Comparison of ENCODE assay signal across 30 mouse cellular contexts in the genomic region with DNA sequence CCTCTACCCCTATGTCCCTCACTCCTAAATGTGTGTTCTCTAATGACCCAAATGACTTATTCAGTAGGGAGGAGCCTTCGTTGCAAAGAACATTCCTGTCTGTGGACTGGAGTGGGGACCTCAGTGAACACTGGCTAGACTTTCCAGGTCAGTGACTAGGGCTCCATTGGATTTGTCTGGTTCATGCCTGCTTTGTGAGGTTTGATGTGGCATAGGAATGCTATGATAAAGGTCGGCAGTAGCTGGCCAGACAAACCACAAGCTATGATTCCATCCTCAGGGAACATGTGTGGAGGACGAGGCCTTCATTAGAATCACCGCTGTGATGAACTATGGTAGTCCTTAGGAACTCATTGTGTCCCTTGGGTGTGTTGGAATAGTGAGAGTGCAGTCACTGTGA. TPM values are rescaled to one million over a fixed set of nuclear protein-coding genes. Genes with fewer than 3 reads are reported as not detected.
"Had no signal": no experiment of that assay in that cellular context is flagged by ENCODE, and none has a peak within 500 bp of the region (broad histone marks: within the 10 kb centered on the region; RNA-seq: fewer than 3 reads in every experiment).

No protein-coding gene starts in this region.

- DNase-seq: layer of hippocampus, adult 9-11 months; lung, adult 2 months; lung, postnatal 14 days; lung, postnatal 4 days; midbrain, embryonic 14.5 days; right cerebral cortex, adult 18-20 months; right cerebral cortex, postnatal 14 days; right cerebral cortex, postnatal 4 days; spleen, adult 18-20 months had no signal

- H3K27me3 ChIP-seq: stomach, embryonic 15.5 days had no signal

- H3K9ac ChIP-seq: liver, embryonic 14.5 days; stomach, embryonic 15.5 days had no signal

- H3K27ac ChIP-seq: hindbrain, postnatal 0 days; kidney, postnatal 0 days; layer of hippocampus, adult 2 months; liver, embryonic 14.5 days; stomach, embryonic 15.5 days had no signal

- H3K4me2 ChIP-seq: midbrain, embryonic 11.5 days; stomach, embryonic 15.5 days had no signal

- H3K4me3 ChIP-seq: layer of hippocampus, adult 2 months; stomach, embryonic 15.5 days had no signal

- ATAC-seq: hindbrain, postnatal 0 days; inflammation-experienced regulatory T-cells, adult 6 months; intestine, embryonic 16.5 days had no signal

- H3K9me3 ChIP-seq: stomach, embryonic 15.5 days had no signal

RNA-seq across cellular contexts. Expression of gene 1700010B08Rik, which starts 54.5 kb away (rescaled TPM):
- total RNA-seq: hindbrain, postnatal 0 days; layer of hippocampus, adult 2 months; layer of hippocampus, postnatal 25 days; left cerebral cortex, adult 18-20 months; left cerebral cortex, postnatal 25 days; megakaryocyte progenitor cell, adult 5-6 weeks; megakaryocyte-erythroid progenitor cell, adult 5-6 weeks; midbrain, postnatal 0 days had no signal
- polyA plus RNA-seq: hindbrain, postnatal 0 days; inflammation-experienced regulatory T-cells, adult 6 months; intestine, embryonic 16.5 days; kidney, postnatal 0 days; large intestine, adult 2 months; limb, embryonic 11.5 days; limb, embryonic 14.5 days; liver, embryonic 14.5 days; lung, adult 2 months; lung, embryonic 16.5 days; midbrain, embryonic 11.5 days; midbrain, embryonic 14.5 days; midbrain, postnatal 0 days; neural tube, embryonic 11.5 days; neural tube, embryonic 14.5 days; stomach, embryonic 15.5 days; thymus, postnatal 0 days had no signal
